Mouse (Mus musculus) fibroblast of lung, adult 2 months (primary cell): Measurements from ENCODE around the gene Cntrl.

ENCODE experiments used
- DNase-seq: peaks from one replicate; pipeline ENCODE4 v3.0.0-alpha.2; 2011; ENCODE audit warnings: low read depth

The Cntrl gene

DNA sequence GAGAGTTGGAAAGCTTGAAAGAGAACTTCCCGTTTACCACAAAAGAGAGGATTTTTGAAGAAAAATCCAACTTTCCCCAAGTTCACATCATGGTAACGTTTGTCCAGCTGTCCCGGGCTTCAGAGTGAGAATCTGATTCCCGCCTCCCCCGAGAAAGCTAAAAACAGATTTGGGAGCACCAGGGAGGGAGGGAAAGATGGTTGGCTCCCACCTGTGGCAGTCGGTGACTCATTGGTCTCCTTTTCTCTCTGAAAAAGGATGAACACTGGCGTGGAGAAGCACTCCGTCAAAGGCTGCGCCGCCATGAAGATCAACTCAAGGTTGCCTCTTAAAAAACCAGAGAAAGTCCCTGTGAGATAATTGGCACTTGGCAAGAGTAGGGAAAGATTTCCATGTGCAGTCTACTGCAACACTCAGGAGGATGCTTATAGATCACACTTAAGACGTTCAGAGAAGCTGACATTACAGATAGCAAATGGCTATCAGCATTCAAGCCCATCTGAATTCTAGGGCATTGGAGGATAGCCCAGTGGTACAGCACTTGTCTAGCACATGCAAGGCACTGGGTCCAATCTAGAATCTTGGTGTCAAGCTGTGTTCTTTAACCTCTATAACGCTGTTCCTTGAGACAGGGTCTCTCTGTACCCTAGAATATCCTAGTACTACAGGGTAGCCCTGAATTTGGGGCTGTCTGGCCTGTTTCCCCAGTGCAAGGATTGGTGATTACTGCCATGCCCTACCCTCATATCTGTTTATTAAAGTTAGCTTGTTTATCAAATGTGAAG is 66.2 kb downstream of the Cntrl start:
- no peak for DNase-seq

- DNase-seq: no peak
Observed at GRCm38 (mm10) chr2:35178153-35178552, 68.9 kb downstream of the Cntrl start.

- no peak for DNase-seq
Observed at GRCm38 (mm10) chr2:35183115-35183673, 73.9 kb downstream of the Cntrl start.

GRCm38 (mm10) chr2:35188929-35189328 is 79.6 kb downstream of the Cntrl start:
- DNase-seq: no peak

- DNase-seq: no peak
Observed at GRCm38 (mm10) chr2:35193976-35194375, 84.7 kb downstream of the Cntrl start.

GRCm38 (mm10) chr2:35195626-35196544 is 86.6 kb downstream of the Cntrl start:
- no peak for DNase-seq

DNA sequence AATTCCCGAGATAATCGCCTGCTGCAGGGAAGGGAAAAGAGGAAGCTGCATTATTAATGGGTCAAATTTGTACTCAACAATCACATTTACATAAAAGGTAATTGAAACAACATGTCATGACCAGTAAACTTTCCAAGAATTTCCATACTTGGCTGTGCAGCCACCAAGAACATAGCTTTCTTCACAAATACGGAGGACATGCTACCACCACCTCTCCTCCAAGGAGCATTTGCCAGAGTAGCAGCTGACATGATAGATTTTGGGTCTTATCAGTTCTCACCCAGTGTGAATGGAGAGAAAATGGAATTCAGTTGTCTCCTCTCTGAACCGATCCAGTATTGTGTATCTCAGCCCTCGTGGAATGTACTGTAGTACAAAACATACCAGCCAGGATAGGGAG is 90.2 kb downstream of the Cntrl start:
- no peak for DNase-seq

- DNase-seq: no peak
Observed at GRCm38 (mm10) chr2:35199971-35200897, 90.9 kb downstream of the Cntrl start.

- DNase-seq: peak; percentile 96
Observed at GRCm38 (mm10) chr2:35200898-35201668, 91.8 kb downstream of the Cntrl start, which contains the start of gene Rab14. Gene Rab14 (minus strand): TSS chr2:35201120.

GRCm38 (mm10) chr2:35203729-35204128 is 94.4 kb downstream of the Cntrl start:
- DNase-seq: no peak

- no peak for DNase-seq
Observed at GRCm38 (mm10) chr2:35206761-35207160, 97.5 kb downstream of the Cntrl start.

DNA sequence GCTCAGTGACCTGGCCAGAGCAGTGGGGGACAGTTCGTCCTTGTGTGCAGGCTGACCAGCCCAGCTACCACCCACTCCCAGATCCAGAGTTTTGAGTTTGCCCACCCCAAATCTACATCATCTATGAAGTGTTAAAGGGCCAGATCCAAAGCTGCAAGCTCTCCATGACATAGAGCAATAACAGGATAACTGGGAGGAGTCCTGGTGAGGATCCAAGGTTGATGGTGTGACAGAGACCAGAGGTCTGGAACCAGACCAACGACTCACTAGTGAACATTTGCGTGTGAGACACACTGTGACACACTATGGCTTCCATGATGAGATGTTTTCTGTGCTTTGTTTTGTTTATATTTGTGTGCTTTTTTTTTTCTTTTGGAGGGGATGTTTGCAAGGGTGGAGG is 98.8 kb downstream of the Cntrl start:
- no peak for DNase-seq

DNA sequence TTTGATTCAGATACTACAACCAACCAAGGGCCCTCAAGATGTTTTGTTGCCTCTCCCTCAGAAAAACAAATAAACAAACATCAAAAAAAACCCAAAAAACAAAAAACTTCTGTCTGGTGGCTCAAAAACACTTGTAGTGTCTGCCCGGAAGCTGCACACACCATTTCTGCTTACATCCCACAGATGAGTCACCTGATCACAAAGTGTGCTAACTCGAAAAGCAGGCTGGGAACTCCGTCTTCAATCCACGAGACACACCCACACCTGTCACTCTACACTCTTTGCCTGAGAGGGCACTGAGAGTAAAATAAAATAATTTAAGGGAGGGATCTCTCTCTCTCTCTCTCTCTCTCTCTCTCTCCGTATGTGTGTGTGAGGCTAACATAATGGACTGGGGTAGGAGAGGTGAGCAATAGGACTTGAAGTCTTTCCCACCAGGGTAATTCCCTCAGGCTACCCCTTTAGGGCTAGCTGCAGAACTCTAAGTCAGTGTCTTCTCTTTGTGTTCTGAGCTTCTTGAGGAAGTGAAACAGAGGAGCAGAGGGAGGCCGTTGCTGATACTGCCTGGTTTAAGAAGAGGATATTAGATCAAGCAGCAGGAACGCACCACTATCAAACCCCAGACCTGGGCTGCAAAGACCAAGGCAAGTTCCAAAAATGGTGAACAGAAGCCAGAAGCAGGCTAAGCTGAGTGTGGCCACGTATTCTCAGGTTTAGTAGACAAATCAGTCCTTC is 99.8 kb downstream of the Cntrl start:
- no peak for DNase-seq

- no peak for DNase-seq
Observed at GRCm38 (mm10) chr2:35211681-35212080, 102.4 kb downstream of the Cntrl start.

DNA sequence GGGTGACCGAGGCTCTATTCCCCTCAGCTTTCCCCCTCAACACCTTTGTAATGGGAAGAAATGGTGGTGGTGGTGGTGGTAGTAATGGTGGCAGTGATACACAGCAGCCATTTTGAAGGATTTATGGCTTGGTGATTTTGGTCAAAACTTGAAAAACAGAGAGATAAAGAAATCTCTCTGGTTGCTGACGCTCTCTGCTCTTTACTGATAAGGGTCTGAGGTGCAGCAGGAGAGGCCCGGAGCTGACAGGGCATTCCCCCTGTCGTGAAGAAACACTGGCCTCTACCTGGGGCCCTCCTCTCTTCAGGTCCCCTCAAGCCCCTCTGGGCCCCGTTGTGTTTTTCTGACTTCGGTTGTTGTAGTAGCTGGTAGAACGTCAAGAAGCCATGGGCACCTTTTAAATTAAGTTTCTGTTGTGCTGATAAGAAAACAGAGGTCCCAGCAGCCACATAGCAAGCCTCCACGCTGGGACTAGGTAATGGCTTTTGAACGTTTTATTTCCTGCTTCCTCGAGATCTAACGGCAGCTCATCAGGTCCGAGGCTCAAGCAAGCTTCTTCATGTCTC is 104.1 kb downstream of the Cntrl start:
- no peak for DNase-seq

DNA sequence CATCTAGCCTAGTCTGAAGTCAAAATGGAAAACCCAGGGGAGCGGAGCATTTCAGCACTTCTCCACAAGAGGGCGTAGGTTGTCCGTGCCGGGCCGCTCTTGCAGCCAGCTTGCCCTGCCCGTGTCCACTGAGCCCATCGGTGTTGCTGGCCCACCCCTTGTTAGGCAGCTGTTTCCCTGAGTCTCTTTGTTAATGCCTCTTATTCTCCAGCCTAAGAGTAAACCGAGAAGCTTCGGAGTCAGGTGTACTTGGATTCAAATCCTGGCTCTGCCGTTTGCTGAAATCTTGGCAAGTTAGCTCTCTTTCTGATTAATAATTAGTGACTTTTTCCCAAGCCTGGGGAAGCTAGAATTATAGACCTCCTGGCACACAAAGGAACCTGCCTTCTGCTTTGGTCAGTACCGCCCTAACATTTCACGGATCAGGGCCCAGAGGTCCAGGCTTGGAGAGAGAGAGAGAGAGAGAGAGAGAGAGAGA is 105.6 kb downstream of the Cntrl start:
- DNase-seq: peak; percentile 74

GRCm38 (mm10) chr2:35215363-35215762 is 106.1 kb downstream of the Cntrl start:
- DNase-seq: no peak

DNA sequence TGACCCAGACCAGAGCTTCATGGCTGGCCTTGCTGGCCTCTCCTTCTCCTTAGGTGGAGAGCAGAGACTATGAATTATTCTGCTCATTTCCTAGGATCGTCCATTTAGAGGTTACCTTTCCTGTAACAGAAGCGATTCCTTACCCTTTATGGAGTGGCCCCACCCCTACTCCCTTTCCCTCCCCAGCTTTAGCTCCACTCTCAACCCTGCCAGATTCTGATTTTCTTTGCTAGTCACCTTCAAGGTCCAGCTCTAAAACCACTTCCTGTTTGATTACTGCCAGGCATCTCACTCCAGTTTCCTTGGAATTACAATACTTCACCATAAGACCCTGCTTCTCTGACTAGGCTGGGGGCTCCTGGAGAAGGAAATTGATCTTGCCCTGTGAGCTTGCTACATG is 107.4 kb downstream of the Cntrl start:
- DNase-seq: no peak

DNA sequence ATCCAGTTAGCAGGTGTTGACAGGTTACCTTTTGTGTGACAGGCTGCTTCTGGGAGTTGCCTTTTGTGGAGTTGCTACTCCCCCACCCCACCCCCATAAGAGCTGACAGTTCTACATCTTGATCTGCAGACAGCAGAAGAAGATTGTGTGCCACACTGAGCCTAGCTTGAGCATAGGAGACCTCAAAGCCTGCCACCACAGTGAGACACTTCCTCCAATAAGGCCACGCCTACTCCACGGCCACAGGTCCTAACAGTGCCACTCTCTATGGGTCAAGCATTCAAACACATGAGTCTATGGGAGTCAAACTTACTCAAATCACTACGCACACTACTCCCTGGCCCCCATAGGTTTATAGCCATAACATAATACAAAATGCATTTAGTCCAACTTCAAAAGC is 109.4 kb downstream of the Cntrl start:
- DNase-seq: no peak
